Mouse (Mus musculus) cortical plate, adult 2 months (tissue): ENCODE measurements around the gene Ldlrad2.
"Not testable (repeated sequence)": the region's sequence is repeated elsewhere in the genome, so short reads cannot be mapped to it uniquely, and the experiment has no call there.

ENCODE experiments used
- CTCF ChIP-seq: fragments of 200-500 bp; IDR thresholded peaks from 2 replicates; pipeline ENCODE4 v1.5.1; 2011; ENCODE audit warnings: mild to moderate bottlenecking, control low read depth, low read length; ENCODE audit not compliant: insufficient read depth; ENCODE audit errors: extremely low read depth
- POLR2A ChIP-seq: fragments of 200-500 bp; IDR thresholded peaks from 2 replicates; pipeline ENCODE4 v1.6.1; 2011; ENCODE audit warnings: mild to moderate bottlenecking, low read length, control low read depth; ENCODE audit not compliant: insufficient read depth; ENCODE audit errors: extremely low read depth

- TF ChIP-seq CTCF, POLR2A: not testable (repeated sequence)
Observed at GRCm38 (mm10) chr4:137589095-137589494, 14.7 kb upstream of the Ldlrad2 start.
